Mouse (Mus musculus) heart, embryonic 11.5 days (tissue): Measurements from ENCODE around the gene Gramd1a. TPM values are rescaled to one million over a fixed set of nuclear protein-coding genes. Genes with fewer than 3 reads are reported as not detected.

Source experiments
- ATAC-seq: fragments of 200-750 bp; cut with Nextera tagmentation; replicated peaks from 2 replicates; pipeline ENCODE4 v1.8.0; 2017; ENCODE audit warnings: moderate library complexity; ENCODE audit not compliant: insufficient number of reproducible peaks, low FRiP score, low TSS enrichment
- H3K27ac ChIP-seq: fragments of 300-500 bp; sonication (generic); 2 replicates; pipeline ENCODE4 v1.5.1; 2014; ENCODE audit warnings: mild to moderate bottlenecking, low read depth, low read length
- H3K27me3 ChIP-seq: fragments of 300-500 bp; sonication (generic); 2 replicates; pipeline ENCODE4 v1.6.1; 2014; ENCODE audit warnings: mild to moderate bottlenecking, low read length, mixed read lengths; ENCODE audit not compliant: control insufficient read depth, insufficient read depth
- H3K36me3 ChIP-seq: fragments of 300-500 bp; sonication (generic); 2 replicates; pipeline ENCODE4 v1.6.1; 2014; ENCODE audit warnings: mild to moderate bottlenecking, low read length, moderate library complexity, mixed read lengths; ENCODE audit not compliant: control insufficient read depth, insufficient read depth
- H3K4me1 ChIP-seq: fragments of 300-500 bp; sonication (generic); 2 replicates; pipeline ENCODE4 v1.6.1; 2014; ENCODE audit warnings: low read length; ENCODE audit not compliant: control insufficient read depth, insufficient read depth
- H3K4me2 ChIP-seq: fragments of 300-500 bp; sonication (generic); 2 replicates; pipeline ENCODE4 v1.6.1; 2014; ENCODE audit warnings: mild to moderate bottlenecking, moderate library complexity
- H3K4me3 ChIP-seq: fragments of 300-500 bp; sonication (generic); 2 replicates; pipeline ENCODE4 v1.5.1; 2014; ENCODE audit warnings: low read depth, low read length
- H3K9ac ChIP-seq: fragments of 300-500 bp; sonication (generic); 2 replicates; pipeline ENCODE4 v1.6.1; 2014; ENCODE audit warnings: mild to moderate bottlenecking, low read depth, low read length, moderate library complexity
- H3K9me3 ChIP-seq: fragments of 300-500 bp; sonication (generic); replicated peaks from 2 replicates; pipeline ENCODE4 v1.6.1; 2016; ENCODE audit warnings: low read length; ENCODE audit not compliant: control insufficient read depth
- WGBS: fragments of 180-500 bp; shearing (Covaris S2); extraction: QIAGEN DNeasy Blood & Tissue Kit; methylation state at CpG from one replicate; pipeline ENCODE4 v1.1.7; 2014; ENCODE audit not compliant: insufficient replicate concordance; 5-methylcytosine and 5-hydroxymethylcytosine counted together
- polyA plus RNA-seq: library from polyadenylated mRNA; unstranded; fragments of >200 nt; fragmentation: Nextera tagmentation; extraction: Ambion mirVana; gene quantifications from 2 replicates; pipeline ENCODE4 v1.2.1, GENCODE M21; 2014

Gene Gramd1a
- polyA plus RNA-seq, 1 experiment from 2014 or later = 49.0 TPM

DNA sequence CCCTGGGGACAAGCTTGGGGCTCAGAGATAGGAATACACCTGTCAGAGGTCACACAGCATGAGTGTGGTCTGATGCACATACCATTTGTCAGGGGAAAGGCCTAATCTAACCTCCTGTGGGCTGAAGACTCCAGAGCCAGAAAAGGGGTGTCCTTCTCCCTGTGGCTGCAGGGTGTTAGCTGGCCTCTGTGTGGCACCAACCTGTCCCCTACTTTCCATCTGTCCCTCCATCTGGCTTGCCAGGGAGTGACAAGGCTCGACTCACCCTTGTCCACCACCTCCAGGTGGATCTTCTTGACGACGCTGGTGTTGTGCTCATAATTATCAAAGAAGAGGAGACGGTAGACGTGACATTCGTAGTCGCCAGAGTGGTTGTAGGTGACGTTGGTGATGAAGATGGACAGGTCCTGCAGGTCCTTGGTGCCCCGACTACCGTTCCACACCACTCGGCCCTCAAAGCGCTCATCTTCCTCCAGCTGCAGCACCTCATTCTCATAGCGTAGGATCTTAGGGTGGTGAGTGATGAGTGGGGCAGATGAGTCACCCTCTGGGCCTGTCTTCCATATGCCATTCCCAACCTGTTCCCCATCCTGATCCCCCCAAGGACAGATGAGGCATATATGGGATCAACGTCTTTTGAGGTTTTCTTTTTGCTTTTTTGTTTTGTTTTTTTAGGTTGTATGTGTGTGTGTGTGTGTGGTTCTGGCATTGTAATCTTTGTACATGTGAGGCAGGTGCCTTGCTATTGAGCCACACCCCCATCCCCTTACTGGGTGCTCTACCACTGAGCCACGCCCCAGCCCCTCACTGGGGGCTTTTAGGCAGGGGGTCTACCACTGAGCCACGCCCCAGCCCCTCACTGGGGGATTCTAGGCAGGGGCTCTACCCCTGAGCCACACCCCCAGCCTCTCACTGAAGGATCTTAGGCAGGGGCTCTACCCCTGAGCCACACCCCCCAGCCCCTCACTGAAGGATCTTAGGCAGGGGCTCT is 32.8 kb downstream of the Gramd1a start:
- 84% methylated on average over 16 of the region's 16 CpGs for WGBS
- no peak overlapping the region for H3K27ac ChIP-seq
- 0 out of 2 replicates have a peak, but pooled peaks cover 3% of the 10 kb centered on the region for H3K4me1 ChIP-seq
- H3K27me3 ChIP-seq = peaks cover 20% of the 10 kb centered on the region
- no peak overlapping the region for H3K4me3 ChIP-seq
- no peak overlapping the region for H3K9ac ChIP-seq
- H3K9me3 ChIP-seq = no peaks in the 10 kb centered on the region
- no peak overlapping the region for H3K4me2 ChIP-seq
- no peaks in the 10 kb centered on the region for H3K36me3 ChIP-seq
- ATAC-seq = no peak

- H3K4me3 ChIP-seq = no peak overlapping the region
- no peak overlapping the region for H3K27ac ChIP-seq
- WGBS = 80% methylated on average over 5 of the region's 5 CpGs
- H3K36me3 ChIP-seq = no peaks in the 10 kb centered on the region
- H3K9ac ChIP-seq = no peak overlapping the region
- H3K4me1 ChIP-seq = peaks cover 21% of the 10 kb centered on the region
- no peaks in the 10 kb centered on the region for H3K9me3 ChIP-seq
- no peaks in the 10 kb centered on the region; the same call in 1 of the 2 replicates for H3K27me3 ChIP-seq
- no peak overlapping the region for H3K4me2 ChIP-seq
- ATAC-seq = no peak
Observed at GRCm38 (mm10) chr7:31119556-31119955, 36.1 kb downstream of the Gramd1a start.

- Histone ChIP-seq H3K9me3 (no peaks in the 10 kb centered on the region), H3K4me1 (peaks cover 21% of the 10 kb centered on the region), H3K4me2 (no peak overlapping the region), H3K27me3 (no peaks in the 10 kb centered on the region; the same call in 1 of the 2 replicates), H3K36me3 (no peaks in the 10 kb centered on the region), H3K4me3 (no peak overlapping the region), H3K9ac (no peak overlapping the region), H3K27ac (no peak overlapping the region)
- ATAC-seq = no peak
- 78% methylated on average over 7 of the region's 7 CpGs for WGBS
Observed at GRCm38 (mm10) chr7:31118486-31118885, 37.2 kb downstream of the Gramd1a start.

- H3K27me3 ChIP-seq = no peaks in the 10 kb centered on the region; the same call in 1 of the 2 replicates
- ATAC-seq = no peak
Observed at GRCm38 (mm10) chr7:31117465-31117864, 38.2 kb downstream of the Gramd1a start.

DNA sequence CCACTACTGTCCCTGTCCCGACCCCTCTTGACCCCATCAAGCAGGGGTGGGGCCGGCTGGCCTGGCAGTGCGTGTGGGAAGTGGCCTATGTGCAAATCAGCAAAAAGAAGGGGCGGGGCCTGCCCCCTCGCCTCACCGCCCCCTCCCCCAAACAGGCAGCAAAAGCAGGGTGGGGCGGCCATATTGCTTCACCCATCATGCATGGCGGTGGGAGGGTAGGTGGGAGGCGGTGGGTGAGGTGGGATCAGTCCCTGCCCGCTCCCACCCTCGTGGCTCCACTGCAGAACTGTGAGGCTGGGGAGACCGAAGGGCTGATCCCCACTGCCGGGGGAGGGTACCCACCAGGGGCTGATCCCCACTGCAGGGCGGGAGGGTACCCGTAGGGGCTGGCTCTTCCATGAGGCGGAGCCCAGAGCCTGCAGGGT is 39.0 kb downstream of the Gramd1a start:
- H3K27me3 ChIP-seq = no peaks in the 10 kb centered on the region; the same call in 1 of the 2 replicates
- H3K4me1 ChIP-seq = peaks cover 23% of the 10 kb centered on the region
- peak; percentile 40; the same call in 1 of the 2 replicates for ATAC-seq
- 0 out of 2 replicates have a peak overlapping the region, but pooled peaks have one; percentile 78 for H3K27ac ChIP-seq
- 36% methylated on average over 16 of the region's 16 CpGs for whole genome bisulfite sequencing
- no peaks in the 10 kb centered on the region for H3K36me3 ChIP-seq
- H3K9ac ChIP-seq = no peak overlapping the region
- H3K9me3 ChIP-seq = no peaks in the 10 kb centered on the region
- H3K4me3 ChIP-seq = no peak overlapping the region
- H3K4me2 ChIP-seq = peak overlapping the region; percentile 2; the same call in 1 of the 2 replicates

More at GRCm38 (mm10) chr7:31117465-31117864, 38.2 kb downstream of the Gramd1a start:
- no peaks in the 10 kb centered on the region for H3K9me3 ChIP-seq
- peaks cover 23% of the 10 kb centered on the region for H3K4me1 ChIP-seq
- H3K9ac ChIP-seq = no peak overlapping the region
- no peak overlapping the region for H3K4me3 ChIP-seq
- no peak overlapping the region for H3K27ac ChIP-seq
- H3K36me3 ChIP-seq = no peaks in the 10 kb centered on the region
- 92% methylated on average over 11 of the region's 11 CpGs for WGBS
- H3K4me2 ChIP-seq = no peak overlapping the region

GRCm38 (mm10) chr7:31115587-31116043 is 40.1 kb downstream of the Gramd1a start:
- 11% methylated on average over 17 of the region's 17 CpGs for WGBS
- Histone ChIP-seq H3K4me2 (peak overlapping the region; percentile 45), H3K9ac (peak overlapping the region; percentile 56; the same call in 1 of the 2 replicates), H3K27ac (peak overlapping the region; percentile 78), H3K9me3 (no peaks in the 10 kb centered on the region), H3K4me3 (no peak overlapping the region), H3K36me3 (no peaks in the 10 kb centered on the region), H3K27me3 (no peaks in the 10 kb centered on the region; the same call in 1 of the 2 replicates), H3K4me1 (peaks cover 27% of the 10 kb centered on the region)
- ATAC-seq = peak; percentile 41

GRCm38 (mm10) chr7:31115182-31115581 is 40.5 kb downstream of the Gramd1a start, which contains the start of gene Hpn:
Gene Hpn, minus strand, starts transcription at chr7:31115290.
- Histone ChIP-seq H3K27me3 (no peaks in the 10 kb centered on the region; the same call in 1 of the 2 replicates), H3K36me3 (no peaks in the 10 kb centered on the region), H3K9ac (peak within 1 kb of the TSS; percentile 56; the same call in 1 of the 2 replicates), H3K9me3 (no peaks in the 10 kb centered on the region), H3K4me2 (peak within 1 kb of the TSS; percentile 45), H3K4me1 (peaks cover 27% of the 10 kb centered on the region), H3K4me3 (no peak within 1 kb of the TSS), H3K27ac (peak within 1 kb of the TSS; percentile 78)
- WGBS = 13% methylated on average over 13 of the region's 15 CpGs
- 0 out of 2 replicates have a peak, but pooled peaks have one; percentile 6 for ATAC-seq

GRCm38 (mm10) chr7:31114646-31115045 is 41.0 kb downstream of the Gramd1a start:
- no peak overlapping the region for H3K9ac ChIP-seq
- WGBS = 51% methylated on average over 10 of the region's 10 CpGs
- peak overlapping the region; percentile 45; the same call in 1 of the 2 replicates for H3K4me2 ChIP-seq
- no peaks in the 10 kb centered on the region; the same call in 1 of the 2 replicates for H3K27me3 ChIP-seq
- peaks cover 27% of the 10 kb centered on the region for H3K4me1 ChIP-seq
- H3K36me3 ChIP-seq = no peaks in the 10 kb centered on the region
- no peak overlapping the region for H3K27ac ChIP-seq
- no peak for ATAC-seq
- no peaks in the 10 kb centered on the region for H3K9me3 ChIP-seq
- no peak overlapping the region for H3K4me3 ChIP-seq
